Mouse (Mus musculus) CD4-positive, CD25-positive, alpha-beta regulatory T cell, adult 2 months (primary cell): Measurements from ENCODE around the gene Epha5.

Experiments
- DNase-seq: peaks from one replicate; pipeline ENCODE4 v3.0.0-alpha.2; 2012; ENCODE audit warnings: low read depth, low spot score

Gene Epha5

DNA sequence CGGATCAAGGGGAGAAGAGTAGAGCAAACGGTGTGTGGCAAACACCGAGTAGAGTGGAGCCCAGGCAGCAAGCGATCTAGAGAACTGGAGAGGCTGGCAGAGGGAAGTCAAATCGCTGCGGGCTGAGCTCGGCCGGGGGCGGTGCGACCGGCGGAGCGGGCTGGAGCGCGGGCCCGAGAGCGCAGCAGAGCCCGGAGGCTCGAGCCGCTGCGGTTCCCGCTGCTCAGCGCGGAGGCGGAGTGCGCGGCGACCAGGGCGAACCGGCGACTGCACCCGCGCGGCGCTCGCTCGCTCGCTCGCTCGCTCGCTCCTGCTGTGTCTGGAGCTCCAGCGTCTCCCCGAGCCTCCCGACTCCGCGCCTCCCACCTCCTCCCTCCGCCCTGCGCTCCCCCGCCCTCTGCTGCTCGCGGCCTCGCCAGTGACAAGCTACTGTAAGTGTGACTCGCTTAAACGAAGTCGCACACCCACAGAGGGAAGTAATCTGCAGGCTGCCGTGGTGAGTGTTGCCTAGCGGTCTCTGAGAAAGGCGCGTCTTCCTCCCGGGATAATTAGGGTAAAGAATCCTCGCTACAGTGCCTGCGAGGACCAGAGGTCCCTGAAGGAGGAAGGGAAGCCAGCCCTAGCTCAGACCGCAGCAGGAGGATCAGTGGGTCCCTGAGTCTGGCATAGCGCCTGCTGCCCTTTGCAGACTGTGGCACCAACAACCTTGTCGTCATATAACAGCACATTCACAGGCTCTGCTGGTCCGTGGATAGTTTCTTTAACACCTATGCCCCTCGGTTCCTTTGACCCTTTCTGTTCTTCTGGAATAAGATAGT, at the start of gene Epha5:
Epha5 (minus strand) TSS at position 321 of the 818 bp plus-strand sequence.
- no peak for DNase-seq

GRCm38 (mm10) chr5:84456216-84456615, 39.0 kb upstream of the Epha5 start:
- no peak for DNase-seq

DNA sequence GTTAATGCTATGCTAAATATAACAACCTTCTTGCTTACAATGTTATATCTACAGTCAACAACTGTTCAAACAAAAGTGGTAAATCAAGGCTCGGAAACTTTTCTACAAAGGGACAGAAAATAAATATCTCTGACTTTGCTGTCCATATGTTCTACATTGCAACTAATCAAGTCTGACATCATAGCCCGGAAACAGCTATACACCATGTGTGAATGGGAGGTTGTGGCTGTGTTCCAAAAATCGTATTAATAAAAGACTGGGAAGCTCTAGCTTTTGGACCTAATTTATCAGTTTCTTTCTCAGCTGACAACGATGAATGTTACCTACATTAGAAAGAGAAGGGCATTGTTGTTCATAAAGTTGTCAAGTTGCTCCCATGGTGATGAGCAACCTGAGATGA, 37.5 kb upstream of the Epha5 start:
- DNase-seq = no peak

GRCm38 (mm10) chr5:84453839-84454238, 36.7 kb upstream of the Epha5 start:
- DNase-seq = no peak

DNA sequence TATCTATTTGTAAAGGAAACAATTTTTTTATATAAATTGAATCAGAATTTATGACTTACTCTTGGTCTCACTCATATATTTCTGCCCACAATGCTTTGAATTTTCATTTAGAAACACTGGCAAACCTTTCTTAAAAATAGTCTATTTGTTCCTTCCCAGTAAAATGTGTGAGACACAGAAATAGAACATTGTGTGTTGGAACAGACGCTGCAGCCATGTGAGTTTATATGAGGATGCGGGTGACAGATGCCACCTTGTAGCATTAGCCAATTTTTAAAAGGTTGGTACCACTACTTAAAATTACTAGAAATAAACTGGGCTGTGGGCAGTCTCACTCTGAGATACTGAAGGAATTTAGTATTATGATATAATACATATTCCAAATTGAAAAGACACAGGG, 23.1 kb upstream of the Epha5 start:
- DNase-seq = no peak

- DNase-seq = no peak
Measured at GRCm38 (mm10) chr5:84415961-84416821, 991 bp downstream of the Epha5 start.

GRCm38 (mm10) chr5:84414931-84415431, 2.2 kb downstream of the Epha5 start:
- DNase-seq = no peak

- DNase-seq = no peak
Measured at GRCm38 (mm10) chr5:84413026-84413425, 4.2 kb downstream of the Epha5 start.

DNA sequence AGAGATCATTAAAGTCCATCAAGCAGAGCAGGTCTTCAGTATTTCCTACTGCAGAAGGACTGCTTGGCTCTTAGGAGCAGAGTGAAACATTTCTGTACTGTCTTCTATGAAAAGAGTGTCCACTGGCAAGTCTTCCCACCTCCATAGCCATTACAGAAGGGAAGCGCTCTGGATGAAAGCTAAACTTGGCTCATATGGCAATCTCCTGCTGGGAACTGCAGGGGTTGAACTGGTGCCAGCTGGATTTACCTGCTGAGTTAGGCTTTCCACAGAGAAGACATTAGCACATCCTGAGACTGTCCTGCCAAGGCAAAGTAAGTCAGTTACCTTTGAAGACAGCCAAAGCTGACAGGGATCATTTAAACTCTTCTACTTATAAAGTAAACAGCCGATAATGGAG, 8.8 kb downstream of the Epha5 start:
- DNase-seq = no peak

DNA sequence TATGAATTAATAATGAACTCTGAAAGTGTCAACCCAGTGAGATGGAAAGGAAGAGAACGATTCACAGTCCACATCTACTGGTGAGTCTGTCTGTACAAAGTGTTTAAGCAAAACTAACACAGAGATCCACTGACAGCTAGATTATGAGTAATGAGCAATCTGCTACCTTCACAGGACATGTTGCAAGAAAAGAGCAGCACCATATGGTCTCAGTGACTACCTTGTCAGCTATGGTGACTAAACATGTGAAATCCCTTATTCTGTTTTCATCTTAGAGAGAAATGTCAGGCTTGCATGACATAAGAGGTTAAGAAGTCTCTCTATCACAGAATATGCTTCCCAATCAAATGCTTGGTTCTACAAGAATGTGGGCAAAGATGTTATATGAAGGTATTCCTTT, 20.1 kb downstream of the Epha5 start:
- DNase-seq = no peak

DNA sequence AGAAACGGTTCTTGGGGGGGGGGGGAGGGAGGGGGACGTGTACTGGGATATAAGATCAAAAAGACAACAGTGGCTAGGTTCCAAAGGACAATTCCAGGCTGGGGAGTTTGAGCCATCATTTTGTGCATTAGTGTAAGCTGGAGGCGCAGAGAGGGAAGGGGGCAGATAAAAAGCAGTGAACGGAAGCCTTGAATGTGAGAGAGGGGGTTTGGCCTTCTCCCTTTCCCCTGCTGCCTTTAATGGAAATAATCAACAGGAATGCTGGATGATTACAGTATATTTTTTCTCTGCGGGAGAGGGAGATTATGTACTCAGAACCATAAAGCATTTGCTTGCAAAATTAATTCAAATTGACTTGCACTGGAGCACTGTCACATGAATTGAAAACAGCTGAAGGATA, 51.8 kb downstream of the Epha5 start:
- no peak for DNase-seq

- DNase-seq = no peak
Measured at GRCm38 (mm10) chr5:84359430-84359829, 57.8 kb downstream of the Epha5 start.

DNA sequence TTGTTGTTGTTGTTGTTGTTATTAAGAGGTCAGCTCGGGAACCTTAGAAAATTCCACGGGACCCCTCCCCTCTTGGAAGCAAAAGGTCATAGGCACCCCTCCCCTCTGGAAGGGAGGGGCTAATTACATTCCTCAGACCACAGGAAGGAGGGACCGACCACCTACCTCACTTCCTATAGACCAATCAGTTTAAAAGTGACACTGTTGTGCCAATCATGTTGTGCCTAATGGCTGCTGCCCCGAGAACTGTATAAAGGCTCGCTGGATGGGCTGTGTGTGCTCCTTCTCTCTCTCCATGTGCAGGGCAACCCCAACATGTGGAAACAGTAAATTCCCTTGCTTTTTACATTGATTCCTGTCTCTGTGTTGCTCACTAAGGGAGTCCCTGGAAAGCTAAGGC, 64.1 kb downstream of the Epha5 start:
- no peak for DNase-seq

GRCm38 (mm10) chr5:84346728-84347499, 70.3 kb downstream of the Epha5 start:
- no peak for DNase-seq

DNA sequence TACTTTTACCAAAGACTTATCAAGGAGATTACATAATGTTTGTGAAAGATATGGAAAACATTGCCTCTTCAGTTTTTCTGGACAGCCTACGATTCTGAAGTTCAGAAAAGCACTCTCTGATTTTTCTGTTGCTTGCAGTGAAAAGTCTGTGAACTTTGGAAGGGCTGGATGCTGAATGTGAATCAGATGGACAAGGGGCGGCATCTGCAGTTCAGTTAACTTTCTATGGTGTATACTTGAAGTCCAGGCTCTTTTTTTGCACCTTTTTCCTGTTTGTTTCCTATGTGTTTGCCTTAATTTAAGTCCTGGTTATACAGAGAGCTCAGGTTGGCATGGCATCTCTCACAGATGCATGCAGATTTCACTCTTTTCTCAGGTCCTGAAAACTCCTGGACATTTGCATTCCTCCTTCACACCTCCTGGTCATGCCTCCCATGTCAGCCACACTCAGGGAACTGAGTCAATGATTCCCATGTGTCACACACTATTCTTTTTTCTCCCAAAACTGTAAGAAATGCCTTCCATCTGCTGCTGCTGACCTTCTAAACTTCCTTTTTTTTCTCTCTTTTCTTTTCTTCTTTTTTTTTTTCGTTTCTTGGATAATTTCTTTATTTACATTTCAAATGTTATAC, 81.2 kb downstream of the Epha5 start:
- DNase-seq = no peak

DNA sequence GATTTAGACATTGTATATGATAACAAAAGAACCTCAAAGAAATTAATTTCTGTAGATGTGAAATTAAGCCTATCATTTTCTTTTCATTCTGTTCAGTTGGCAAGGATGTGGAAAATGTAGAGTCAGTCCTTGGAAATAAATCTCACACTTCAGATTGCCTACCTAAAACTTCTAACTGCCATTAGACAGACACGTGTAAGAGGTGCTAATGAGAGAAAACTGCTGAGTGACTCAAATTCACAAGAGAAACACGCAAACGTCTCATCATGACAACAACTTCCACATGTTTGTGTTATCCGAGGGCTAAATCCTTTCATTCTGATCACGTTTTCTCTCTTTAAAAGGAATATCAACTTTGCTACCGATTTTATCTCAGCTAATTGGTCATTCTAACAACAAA, 82.7 kb downstream of the Epha5 start:
- no peak for DNase-seq

DNA sequence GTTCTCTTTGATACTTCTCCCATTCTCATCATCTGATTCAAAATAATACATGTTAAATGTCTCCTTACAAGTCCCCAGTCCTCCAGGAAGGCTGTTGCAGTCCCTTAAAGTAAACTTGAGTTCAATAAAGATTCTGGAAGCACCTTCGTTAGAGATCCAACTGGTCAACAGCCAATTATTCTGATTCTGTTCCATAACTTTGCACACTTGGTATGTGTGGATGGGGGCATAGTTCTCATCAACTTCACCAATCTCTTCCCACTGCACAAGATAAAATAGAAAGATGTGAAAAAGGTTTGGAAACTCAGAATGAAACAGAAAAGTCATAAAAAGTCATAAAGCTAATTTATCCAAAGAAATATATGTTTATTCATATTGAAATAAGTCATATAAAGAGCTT, 85.6 kb downstream of the Epha5 start:
- no peak for DNase-seq

GRCm38 (mm10) chr5:84320553-84320952, 96.6 kb downstream of the Epha5 start:
- no peak for DNase-seq

DNA sequence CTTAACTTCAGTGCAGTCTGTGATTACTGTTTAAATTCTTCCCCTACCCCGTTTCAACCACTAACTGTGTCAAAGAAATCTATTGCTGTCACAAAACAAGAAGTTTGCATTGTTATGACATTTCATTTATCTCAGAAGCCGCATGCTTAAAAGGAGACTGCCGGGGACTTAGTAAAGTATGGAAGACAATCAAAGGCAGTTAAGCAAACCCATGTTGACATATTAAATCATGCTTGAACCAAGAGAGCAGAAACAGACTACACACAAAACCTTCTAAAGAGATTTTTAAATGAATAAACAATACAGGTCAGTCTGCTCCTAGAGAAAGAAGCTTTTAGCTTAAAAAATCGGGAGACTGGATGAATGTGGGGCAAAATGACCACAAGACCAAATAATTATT, 97.0 kb downstream of the Epha5 start:
- no peak for DNase-seq

- no peak for DNase-seq
Measured at GRCm38 (mm10) chr5:84318814-84319340, 98.3 kb downstream of the Epha5 start.

DNA sequence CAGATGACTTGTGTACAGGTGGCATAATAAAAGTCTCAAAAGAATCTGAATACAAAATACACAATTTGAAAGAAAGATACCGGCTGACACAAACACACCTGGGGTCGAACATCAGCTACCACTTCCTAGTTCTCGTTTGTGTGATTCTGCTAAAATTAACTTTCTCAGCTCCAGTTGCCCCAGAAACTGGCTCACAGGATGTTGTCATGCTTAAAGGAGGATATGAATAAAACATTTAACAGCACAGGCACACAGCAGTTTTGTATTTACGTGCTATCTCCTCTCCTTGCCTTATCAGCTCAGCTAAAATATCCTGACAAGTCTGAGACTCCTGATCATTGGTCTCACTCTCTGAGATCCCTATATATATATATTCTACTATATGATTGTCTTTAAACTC, 99.3 kb downstream of the Epha5 start:
- DNase-seq = no peak
